Mouse (Mus musculus): Measurements from ENCODE around the gene Slc44a5. TPM values are rescaled to one million over a fixed set of nuclear protein-coding genes. Genes with fewer than 3 reads are reported as not detected.

Slc44a5 gene
- total and polyA plus RNA-seq, 3 experiments: 0.14 to 0.25 TPM; not detected in 1

DNA sequence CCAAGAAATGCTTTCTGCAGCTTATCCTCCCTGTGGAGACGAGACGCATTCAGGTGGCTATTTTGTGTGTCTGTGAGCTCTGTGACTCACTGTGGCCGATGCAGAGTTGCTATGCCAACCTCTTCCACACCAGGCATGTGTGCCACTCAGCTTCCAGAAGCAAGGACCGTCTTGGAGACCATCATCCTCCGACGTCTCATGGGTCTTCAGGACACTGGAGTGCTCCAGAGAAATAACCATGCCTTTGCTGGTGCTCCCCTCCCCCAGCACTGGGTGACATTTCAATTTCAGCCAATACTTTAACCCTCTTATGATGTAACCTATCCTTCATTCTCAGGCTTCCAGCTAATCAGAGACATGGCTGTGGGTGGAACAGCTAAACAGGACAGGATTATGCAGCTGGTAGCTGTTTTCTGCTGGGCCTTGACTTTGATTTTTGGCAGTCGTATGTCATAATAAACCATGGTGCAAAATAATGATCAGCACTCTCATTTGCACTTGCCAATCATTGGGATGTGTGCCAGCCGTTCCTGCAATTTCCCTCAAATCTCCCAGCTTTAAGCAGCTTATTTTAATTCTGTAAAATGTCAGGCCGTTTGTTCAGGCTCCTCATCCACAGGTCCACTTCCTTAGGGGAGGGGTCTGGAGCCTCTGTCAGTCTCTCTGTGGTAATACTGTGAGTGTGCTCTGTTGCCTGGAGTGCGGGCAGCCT lies 198.8 kb downstream of the Slc44a5 start:
- no peak overlapping the region for H3K27ac ChIP-seq
- intact Hi-C loops (cut with DNase I): no loop called here
- WGBS: 68% methylated on average over 10 of the region's 10 CpGs
- peaks cover 2% of the 10 kb centered on the region; the same call in 1 of the 2 replicates for H3K27me3 ChIP-seq (ENCODE audit: control insufficient read depth, insufficient read depth, low read length)
- DNase-seq: no peak
- TF ChIP-seq CTCF (IDR thresholded peaks at IDR 0.05) (no peak), EP300 (IDR thresholded peaks at IDR 0.05; ENCODE audit: insufficient read depth, low read depth, low read length) (no peak), POLR2A (IDR thresholded peaks at IDR 0.05; ENCODE audit: insufficient read depth, low read depth, low read length) (no peak)
- H3K79me2 ChIP-seq (replicated peaks; ENCODE audit: control insufficient read depth, insufficient read depth, low read length): no peaks in the 10 kb centered on the region
- H3K9ac ChIP-seq (ENCODE audit: low read depth, low read length): no peak overlapping the region
- no peaks in the 10 kb centered on the region for H3K4me1 ChIP-seq (ENCODE audit: control insufficient read depth, insufficient read depth, low read length)
- H3K36me3 ChIP-seq (ENCODE audit: control insufficient read depth, insufficient read depth, low read length): no peaks in the 10 kb centered on the region
- H3K4me3 ChIP-seq: no peak overlapping the region

- Histone ChIP-seq H3K27me3 (ENCODE audit: control insufficient read depth, insufficient read depth, low read length) (peaks cover 2% of the 10 kb centered on the region; the same call in 1 of the 2 replicates), H3K27ac (no peak overlapping the region), H3K4me1 (ENCODE audit: control insufficient read depth, insufficient read depth, low read length) (no peaks in the 10 kb centered on the region), H3K36me3 (ENCODE audit: control insufficient read depth, insufficient read depth, low read length) (no peaks in the 10 kb centered on the region), H3K4me3 (no peak overlapping the region), H3K79me2 (replicated peaks; ENCODE audit: control insufficient read depth, insufficient read depth, low read length) (no peaks in the 10 kb centered on the region), H3K9ac (ENCODE audit: low read depth, low read length) (no peak overlapping the region)
- no peak for DNase-seq
- TF ChIP-seq POLR2A (IDR thresholded peaks at IDR 0.05; ENCODE audit: insufficient read depth, low read depth, low read length) (no peak), CTCF (IDR thresholded peaks at IDR 0.05) (no peak), EP300 (IDR thresholded peaks at IDR 0.05; ENCODE audit: insufficient read depth, low read depth, low read length) (no peak)
- WGBS: 87% methylated on average over 5 of the region's 5 CpGs
- intact Hi-C loops (cut with DNase I): no loop called here
Measured at GRCm38 (mm10) chr3:154172593-154172965, 199.3 kb downstream of the Slc44a5 start.

- intact Hi-C loops (cut with DNase I): no loop called here
- Histone ChIP-seq H3K36me3 (ENCODE audit: control insufficient read depth, insufficient read depth, low read length) (no peaks in the 10 kb centered on the region), H3K27ac (no peak overlapping the region), H3K27me3 (ENCODE audit: control insufficient read depth, insufficient read depth, low read length) (peaks cover 2% of the 10 kb centered on the region; the same call in 1 of the 2 replicates), H3K79me2 (replicated peaks; ENCODE audit: control insufficient read depth, insufficient read depth, low read length) (no peaks in the 10 kb centered on the region), H3K4me3 (no peak overlapping the region), H3K4me1 (ENCODE audit: control insufficient read depth, insufficient read depth, low read length) (no peaks in the 10 kb centered on the region), H3K9ac (ENCODE audit: low read depth, low read length) (no peak overlapping the region)
- no peak for DNase-seq
- 95% methylated on average over 1 of the region's 1 CpGs for WGBS
- TF ChIP-seq EP300 (IDR thresholded peaks at IDR 0.05; ENCODE audit: insufficient read depth, low read depth, low read length): no peak
- TF ChIP-seq CTCF (IDR thresholded peaks at IDR 0.05): no peak
- TF ChIP-seq POLR2A (IDR thresholded peaks at IDR 0.05; ENCODE audit: insufficient read depth, low read depth, low read length): no peak
Measured at GRCm38 (mm10) chr3:154173556-154173955, 200.3 kb downstream of the Slc44a5 start.

DNA sequence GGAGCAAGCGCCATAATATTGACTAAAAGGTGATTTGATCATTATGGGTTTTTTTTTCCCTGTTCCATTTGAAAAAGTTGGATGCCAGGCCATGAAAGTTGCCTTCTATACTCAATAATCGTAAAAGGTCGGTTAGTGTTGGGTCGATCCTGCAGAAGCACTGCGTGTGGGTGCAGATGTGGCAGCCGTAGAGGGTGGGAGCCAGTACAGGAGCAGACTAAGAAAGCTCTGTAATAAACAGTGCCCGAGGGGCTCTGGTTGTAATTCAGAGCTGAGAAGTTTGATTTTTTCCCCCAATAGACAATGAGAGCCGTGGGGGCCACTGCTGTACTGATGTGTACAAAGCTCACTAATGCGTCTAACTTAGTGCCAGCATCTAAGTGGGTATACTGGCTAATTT lies 200.8 kb downstream of the Slc44a5 start:
- H3K27me3 ChIP-seq (ENCODE audit: control insufficient read depth, insufficient read depth, low read length): peaks cover 2% of the 10 kb centered on the region; the same call in 1 of the 2 replicates
- H3K36me3 ChIP-seq (ENCODE audit: control insufficient read depth, insufficient read depth, low read length): no peaks in the 10 kb centered on the region
- no peak overlapping the region for H3K4me3 ChIP-seq
- H3K27ac ChIP-seq: no peak overlapping the region
- H3K4me1 ChIP-seq (ENCODE audit: control insufficient read depth, insufficient read depth, low read length): no peaks in the 10 kb centered on the region
- DNase-seq: no peak
- intact Hi-C loops (cut with DNase I): no loop called here
- WGBS: 69% methylated on average over 9 of the region's 9 CpGs
- TF ChIP-seq CTCF (IDR thresholded peaks at IDR 0.05): no peak
- TF ChIP-seq EP300 (IDR thresholded peaks at IDR 0.05; ENCODE audit: insufficient read depth, low read depth, low read length): no peak
- no peak for TF ChIP-seq POLR2A (IDR thresholded peaks at IDR 0.05; ENCODE audit: insufficient read depth, low read depth, low read length)
- H3K79me2 ChIP-seq (replicated peaks; ENCODE audit: control insufficient read depth, insufficient read depth, low read length): no peaks in the 10 kb centered on the region
- H3K9ac ChIP-seq (ENCODE audit: low read depth, low read length): no peak overlapping the region

DNA sequence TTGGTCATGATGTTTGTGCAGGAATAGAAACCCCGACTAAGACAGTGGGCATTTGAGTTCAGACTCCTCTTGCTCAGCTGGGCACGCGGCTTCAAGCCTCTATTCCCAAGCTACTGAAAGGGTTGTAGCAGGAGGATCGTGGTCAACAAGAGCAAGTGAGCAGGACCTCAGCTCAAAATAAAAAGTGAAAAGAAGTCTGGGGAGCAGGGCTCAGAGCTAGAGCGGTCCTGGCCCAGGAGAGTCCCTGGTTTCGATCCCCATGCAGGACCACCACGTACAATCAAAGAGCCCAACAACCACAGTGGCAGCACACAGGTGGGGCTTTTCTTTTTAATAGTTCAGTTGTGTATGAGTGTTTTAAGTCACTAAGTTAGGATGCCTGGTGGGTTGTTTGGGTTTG lies 201.5 kb downstream of the Slc44a5 start:
- H3K4me3 ChIP-seq: no peak overlapping the region
- intact Hi-C loops (cut with DNase I): no loop called here
- no peak for TF ChIP-seq EP300 (IDR thresholded peaks at IDR 0.05; ENCODE audit: insufficient read depth, low read depth, low read length)
- no peak for TF ChIP-seq POLR2A (IDR thresholded peaks at IDR 0.05; ENCODE audit: insufficient read depth, low read depth, low read length)
- no peak for TF ChIP-seq CTCF (IDR thresholded peaks at IDR 0.05)
- no peaks in the 10 kb centered on the region for H3K36me3 ChIP-seq (ENCODE audit: control insufficient read depth, insufficient read depth, low read length)
- H3K27me3 ChIP-seq (ENCODE audit: control insufficient read depth, insufficient read depth, low read length): peaks cover 2% of the 10 kb centered on the region; the same call in 1 of the 2 replicates
- no peaks in the 10 kb centered on the region for H3K79me2 ChIP-seq (replicated peaks; ENCODE audit: control insufficient read depth, insufficient read depth, low read length)
- H3K27ac ChIP-seq: no peak overlapping the region
- WGBS: 86% methylated on average over 7 of the region's 7 CpGs
- H3K4me1 ChIP-seq (ENCODE audit: control insufficient read depth, insufficient read depth, low read length): no peaks in the 10 kb centered on the region
- H3K9ac ChIP-seq (ENCODE audit: low read depth, low read length): no peak overlapping the region
- DNase-seq: no peak

DNA sequence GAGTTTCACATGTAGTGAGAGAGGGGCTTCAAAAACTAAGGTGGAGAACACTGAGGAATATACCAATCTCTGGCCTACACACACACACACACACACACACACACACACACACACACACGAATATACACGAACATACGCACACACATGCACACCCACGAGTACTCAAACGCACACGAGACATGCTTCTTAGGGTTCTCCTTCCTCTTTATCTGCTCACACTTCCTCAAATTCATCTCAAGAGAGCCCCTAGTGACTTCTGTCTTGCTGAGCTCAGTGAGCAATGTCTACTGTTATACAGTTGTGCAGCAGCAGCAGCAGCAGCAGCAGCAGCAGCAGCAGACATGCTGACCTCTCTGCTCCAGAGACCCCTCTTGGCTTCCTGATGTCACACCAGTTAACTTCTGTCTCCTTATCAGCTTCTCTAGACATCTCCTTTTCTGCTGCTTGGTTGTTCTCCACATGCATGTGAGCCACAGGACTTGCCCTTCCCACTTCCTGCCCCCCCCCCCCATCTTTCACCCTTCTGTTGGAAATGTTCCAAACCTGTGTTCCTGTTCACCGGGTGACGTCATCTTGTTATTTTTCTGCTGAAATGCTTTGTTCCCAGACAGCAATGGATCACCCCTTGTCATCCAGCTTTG lies 204.5 kb downstream of the Slc44a5 start:
- DNase-seq: no peak
- no peak overlapping the region for H3K27ac ChIP-seq
- no peak overlapping the region for H3K9ac ChIP-seq (ENCODE audit: low read depth, low read length)
- 31% methylated on average over 8 of the region's 8 CpGs for WGBS
- intact Hi-C loops (cut with DNase I): no loop called here
- TF ChIP-seq POLR2A (IDR thresholded peaks at IDR 0.05; ENCODE audit: insufficient read depth, low read depth, low read length): no peak
- TF ChIP-seq EP300 (IDR thresholded peaks at IDR 0.05; ENCODE audit: insufficient read depth, low read depth, low read length): no peak
- TF ChIP-seq CTCF (IDR thresholded peaks at IDR 0.05): no peak
- no peaks in the 10 kb centered on the region for H3K4me1 ChIP-seq (ENCODE audit: control insufficient read depth, insufficient read depth, low read length)
- no peak overlapping the region for H3K4me3 ChIP-seq
- H3K79me2 ChIP-seq (replicated peaks; ENCODE audit: control insufficient read depth, insufficient read depth, low read length): no peaks in the 10 kb centered on the region
- H3K27me3 ChIP-seq (ENCODE audit: control insufficient read depth, insufficient read depth, low read length): no peaks in the 10 kb centered on the region
- no peaks in the 10 kb centered on the region for H3K36me3 ChIP-seq (ENCODE audit: control insufficient read depth, insufficient read depth, low read length)
